Comparison of ENCODE assay signal across 10 mouse cellular contexts in the genomic region with DNA sequence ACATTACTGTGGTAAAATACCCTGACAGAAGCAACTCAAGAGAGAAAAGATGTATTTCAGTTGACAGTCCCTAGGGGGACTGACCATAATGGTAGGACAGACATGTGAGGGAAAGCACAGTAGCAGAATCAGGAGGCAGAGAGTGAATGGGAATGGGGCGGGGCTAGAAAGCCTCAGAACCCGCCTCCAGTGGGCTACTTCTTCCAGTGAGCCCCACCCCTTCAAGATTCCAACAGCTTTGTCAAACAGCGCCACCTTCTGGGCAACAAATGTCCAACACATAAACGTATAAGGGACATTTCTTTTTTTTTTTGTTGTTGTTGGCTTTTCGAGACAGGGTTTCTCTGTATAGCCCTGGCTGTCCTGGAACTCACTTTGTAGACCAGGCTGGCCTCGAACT. TPM values are rescaled to one million over a fixed set of nuclear protein-coding genes. Genes with fewer than 3 reads are reported as not detected.
DNase-seq lines count a peak whose midpoint lies in the region; ATAC-seq and TF ChIP-seq lines count a peak whose summit lies in the region.
"Had no signal": no experiment of that assay in that cellular context is flagged by ENCODE, and none has a peak within 500 bp of the region (broad histone marks: within the 10 kb centered on the region; RNA-seq: fewer than 3 reads in every experiment).

No protein-coding gene starts in this region.

- no peaks in the 10 kb centered on the region for H3K4me1 ChIP-seq in hindbrain, embryonic 14.5 days (replicated peaks; ENCODE audit: control insufficient read depth, insufficient read depth, low read length)
- H3K4me1 ChIP-seq: heart, embryonic 13.5 days; limb, embryonic 12.5 days had no signal

- H3K4me3 ChIP-seq in layer of hippocampus, adult 2 months = no peak overlapping the region
- H3K4me3 ChIP-seq in hindbrain, embryonic 14.5 days (replicated peaks; ENCODE audit: low read length) = no peak overlapping the region
- H3K4me3 ChIP-seq: heart, embryonic 13.5 days; limb, embryonic 12.5 days had no signal

- no peaks in the 10 kb centered on the region for H3K9me3 ChIP-seq in hindbrain, embryonic 14.5 days (ENCODE audit: control insufficient read depth, low read length)
- H3K9me3 ChIP-seq: limb, embryonic 12.5 days had no signal

- DNase-seq in layer of hippocampus, adult 2 months (ENCODE audit: low spot score in 2 of 2) = no peak
- no peak for DNase-seq in layer of hippocampus, adult 11-12 months (ENCODE audit: low spot score)
- peak; percentile 39 for DNase-seq in NIH3T3 (ENCODE audit: low read depth)
- peak; percentile 75 for DNase-seq in kidney, postnatal 10 days
- peak; percentile 80 for DNase-seq in retina, postnatal 1 day
- DNase-seq in cerebellum, adult 9-11 months = no peak
- DNase-seq in gastrocnemius, postnatal 4 days (ENCODE audit: low spot score in 2 of 2) = no peak
- DNase-seq in hindbrain, embryonic 14.5 days (ENCODE audit: low spot score) = no peak

- H3K4me2 ChIP-seq in hindbrain, embryonic 14.5 days (replicated peaks) = no peak overlapping the region
- H3K4me2 ChIP-seq: heart, embryonic 13.5 days; limb, embryonic 12.5 days had no signal

- no peaks in the 10 kb centered on the region for H3K27me3 ChIP-seq in hindbrain, embryonic 14.5 days (ENCODE audit: control insufficient read depth, insufficient read depth, low read length)
- H3K27me3 ChIP-seq: heart, embryonic 13.5 days; limb, embryonic 12.5 days had no signal

- H3K9ac ChIP-seq in hindbrain, embryonic 14.5 days = no peak overlapping the region
- H3K9ac ChIP-seq: heart, embryonic 13.5 days; limb, embryonic 12.5 days had no signal

- peak; percentile 63 for TF ChIP-seq CTCF in layer of hippocampus, adult 2 months (conservative IDR thresholded peaks at IDR 0.05)

- 53% methylated on average over 6 of the region's 6 CpGs for WGBS in hindbrain, embryonic 14.5 days

- no peak for ATAC-seq in hindbrain, embryonic 14.5 days (ENCODE audit: low FRiP score)

- no peaks in the 10 kb centered on the region for H3K36me3 ChIP-seq in hindbrain, embryonic 14.5 days (replicated peaks; ENCODE audit: control insufficient read depth, insufficient read depth)
- H3K36me3 ChIP-seq: heart, embryonic 13.5 days; limb, embryonic 12.5 days had no signal

- no peak overlapping the region for H3K27ac ChIP-seq in layer of hippocampus, adult 2 months
- H3K27ac ChIP-seq in hindbrain, embryonic 14.5 days = no peak overlapping the region
- H3K27ac ChIP-seq: heart, embryonic 13.5 days; limb, embryonic 12.5 days had no signal

RNA-seq across cellular contexts. Expression of a gene that starts 45.2 kb away (rescaled TPM):
- total RNA-seq in layer of hippocampus, adult 2 months (2021) = 10 to 100 TPM; 93.4 to 93.9 TPM
- 10 to 100 TPM; 34.9 to 40.6 TPM for total RNA-seq in gastrocnemius, postnatal 4 days (2021)
- 118 and 139 TPM in 2 replicates for polyA plus RNA-seq in hindbrain, embryonic 14.5 days (2014; fragmentation: Nextera tagmentation; extraction: Ambion mirVana)

Comparison
In these comparisons a context has a peak if more than half of its experiments do, and no peak if none do; other contexts are left out.
1. DNase-seq: peak in NIH3T3 (single experiment), kidney, postnatal 10 days (single experiment) and retina, postnatal 1 day (single experiment); none in layer of hippocampus, adult 2 months (0 of 2), layer of hippocampus, adult 11-12 months (single experiment), cerebellum, adult 9-11 months (single experiment), gastrocnemius, postnatal 4 days (0 of 2) and hindbrain, embryonic 14.5 days (single experiment).